In genomic region chr1:170868107-170868904, GRCm38 (mm10) we compare ENCODE assay signal across 8 mouse cellular contexts. TPM values are rescaled to one million over a fixed set of nuclear protein-coding genes. Genes with fewer than 3 reads are reported as not detected.
DNase-seq lines count a peak whose midpoint lies in the region; ATAC-seq and TF ChIP-seq lines count a peak whose summit lies in the region.

No protein-coding gene starts in this region.

- 0 out of 2 replicates have a peak overlapping the region, but pooled peaks have one; percentile 33 for H3K27ac ChIP-seq in forebrain, embryonic 14.5 days (ENCODE audit: low read depth, low read length)
- peak overlapping the region; percentile 85 for H3K27ac ChIP-seq in liver, postnatal 0 days (ENCODE audit: low read depth)
- H3K27ac ChIP-seq in neural tube, embryonic 13.5 days (replicated peaks) = no peak overlapping the region

- H3K4me1 ChIP-seq in G1E (ENCODE audit: insufficient read depth, low read depth, low read length) = peaks cover 35% of the 10 kb centered on the region
- peaks cover 3% of the 10 kb centered on the region for H3K4me1 ChIP-seq in forebrain, embryonic 14.5 days (ENCODE audit: control insufficient read depth, insufficient read depth, low read length)
- peaks cover 24% of the 10 kb centered on the region for H3K4me1 ChIP-seq in liver, postnatal 0 days (ENCODE audit: insufficient read depth)
- peaks cover 19% of the 10 kb centered on the region for H3K4me1 ChIP-seq in neural tube, embryonic 13.5 days (replicated peaks)

- H3K36me3 ChIP-seq in G1E (replicated peaks) = peaks cover 16% of the 10 kb centered on the region
- peaks cover 12% of the 10 kb centered on the region; the same call in 1 of the 2 replicates for H3K36me3 ChIP-seq in forebrain, embryonic 14.5 days (ENCODE audit: control insufficient read depth, insufficient read depth, low read length)
- no peaks in the 10 kb centered on the region for H3K36me3 ChIP-seq in liver, postnatal 0 days (replicated peaks; ENCODE audit: insufficient read depth, low read length)
- H3K36me3 ChIP-seq in neural tube, embryonic 13.5 days = peaks cover 13% of the 10 kb centered on the region

- no peaks in the 10 kb centered on the region for H3K9me3 ChIP-seq in G1E (replicated peaks)
- no peaks in the 10 kb centered on the region for H3K9me3 ChIP-seq in forebrain, embryonic 14.5 days (replicated peaks; ENCODE audit: control insufficient read depth, low read length)
- no peaks in the 10 kb centered on the region for H3K9me3 ChIP-seq in liver, postnatal 0 days (ENCODE audit: low read length)
- H3K9me3 ChIP-seq in neural tube, embryonic 13.5 days = no peaks in the 10 kb centered on the region

- peak; percentile 69 for ATAC-seq in G1E (ENCODE audit: extremely low read depth, insufficient number of reproducible peaks, low FRiP score, poor library complexity, severe bottlenecking)
- ATAC-seq in forebrain, embryonic 14.5 days = peak; percentile 91
- peak; percentile 75 for ATAC-seq in liver, postnatal 0 days
- ATAC-seq in neural tube, embryonic 13.5 days (ENCODE audit: low read depth) = peak; percentile 92

- H3K27me3 ChIP-seq in G1E (ENCODE audit: insufficient read depth, low read length) = no peaks in the 10 kb centered on the region
- H3K27me3 ChIP-seq in forebrain, embryonic 14.5 days (replicated peaks; ENCODE audit: control insufficient read depth, insufficient read depth, low read length) = no peaks in the 10 kb centered on the region
- no peaks in the 10 kb centered on the region for H3K27me3 ChIP-seq in liver, postnatal 0 days (ENCODE audit: insufficient read depth, low read length)
- no peaks in the 10 kb centered on the region for H3K27me3 ChIP-seq in neural tube, embryonic 13.5 days

- peak overlapping the region; percentile 72 for H3K4me2 ChIP-seq in forebrain, embryonic 14.5 days (ENCODE audit: low read length)
- peak overlapping the region; percentile 81 for H3K4me2 ChIP-seq in liver, postnatal 0 days (ENCODE audit: low read depth, low read length)
- H3K4me2 ChIP-seq in neural tube, embryonic 13.5 days = peak overlapping the region; percentile 79

- peak; percentile 48 for DNase-seq in G1E (ENCODE audit: low spot score)
- DNase-seq in cerebellum, adult 11-12 months = peak; percentile 73
- peak; percentile 95 for DNase-seq in forebrain, embryonic 14.5 days (ENCODE audit: low spot score)
- peak; percentile 51 to 68 for DNase-seq in heart, postnatal 14 days
- peak; percentile 88 for DNase-seq in large intestine, adult 2 months (ENCODE audit: low read depth, low spot score)
- DNase-seq in liver, postnatal 0 days = peak; percentile 77
- peak; percentile 68 for DNase-seq in testis, postnatal 10 days (ENCODE audit: low spot score)

- TF ChIP-seq EP300 in liver, postnatal 0 days (IDR thresholded peaks at IDR 0.05; ENCODE audit: low read depth) = no peak

- intact Hi-C loops in heart, postnatal 14 days (cut with DNase I) = no loop called here

- TF ChIP-seq CTCF in G1E (IDR thresholded peaks at IDR 0.05; ENCODE audit: low read depth, low read length) = no peak
- TF ChIP-seq CTCF in liver, postnatal 0 days (IDR thresholded peaks at IDR 0.05; ENCODE audit: low read depth) = no peak

- peak overlapping the region; percentile 87 for H3K4me3 ChIP-seq in G1E (ENCODE audit: low read depth, low read length)
- peak overlapping the region; percentile 86 for H3K4me3 ChIP-seq in forebrain, embryonic 14.5 days (ENCODE audit: low read depth, low read length)
- H3K4me3 ChIP-seq in liver, postnatal 0 days (ENCODE audit: low read depth, low read length) = peak overlapping the region; percentile 66
- peak overlapping the region; percentile 87 for H3K4me3 ChIP-seq in neural tube, embryonic 13.5 days

- under 1% methylated on average over 33 of the region's 33 CpGs for WGBS in forebrain, embryonic 14.5 days
- under 1% methylated on average over 33 of the region's 33 CpGs for WGBS in large intestine, adult 2 months
- WGBS in liver, postnatal 0 days (ENCODE audit: insufficient replicate concordance) = under 1% methylated on average over 33 of the region's 33 CpGs
- under 1% methylated on average over 33 of the region's 33 CpGs for WGBS in neural tube, embryonic 13.5 days

- H3K9ac ChIP-seq in forebrain, embryonic 14.5 days (ENCODE audit: low read length) = peak overlapping the region; percentile 87
- peak overlapping the region; percentile 71 for H3K9ac ChIP-seq in liver, postnatal 0 days (replicated peaks)
- peak overlapping the region; percentile 89 for H3K9ac ChIP-seq in neural tube, embryonic 13.5 days

RNA-seq across cellular contexts. Expression of gene Atf6, which starts 0.7 kb away (rescaled TPM):
- total RNA-seq in G1E (2014; fragmentation: Nextera tagmentation) = 44.0 and 44.6 TPM in 2 replicates
- total RNA-seq in G1E (2017) = 22.5 and 22.7 TPM in 2 replicates
- 1.7 and 2.1 TPM in 2 replicates for polyA plus RNA-seq in G1E (2012)
- polyA plus RNA-seq in forebrain, embryonic 14.5 days (2014; fragmentation: Nextera tagmentation; extraction: Ambion mirVana) = 7.5 and 8.9 TPM in 2 replicates
- 10 to 100 TPM; 52.5 to 56.3 TPM for total RNA-seq in heart, postnatal 14 days (2021)
- polyA plus RNA-seq in large intestine, adult 2 months (2012; rRNA removed) = 9.6 and 14.3 TPM in 2 replicates
- 5.0 and 6.0 TPM in 2 replicates for polyA plus RNA-seq in liver, postnatal 0 days (2015; fragmentation: Nextera tagmentation; extraction: Ambion mirVana)
- polyA plus RNA-seq in neural tube, embryonic 13.5 days (2015; fragmentation: Nextera tagmentation; extraction: Ambion mirVana) = 7.3 and 8.1 TPM in 2 replicates

RNA-seq across cellular contexts. Expression of gene Gm26620, which starts 16.6 kb away (rescaled TPM):
- total RNA-seq in G1E (2014; fragmentation: Nextera tagmentation) (1.1 and 1.3 TPM in 2 replicates), G1E (2017) (0.41 and 0.76 TPM in 2 replicates)
- 0.90 and 0.91 TPM in 2 replicates for polyA plus RNA-seq in G1E (2012)
- 0.29 and 0.64 TPM in 2 replicates for polyA plus RNA-seq in forebrain, embryonic 14.5 days (2014; fragmentation: Nextera tagmentation; extraction: Ambion mirVana)
- total RNA-seq in heart, postnatal 14 days (2021) = under 1 TPM; 0.48 to 0.56 TPM
- polyA plus RNA-seq in large intestine, adult 2 months (2012; rRNA removed) = 1.1 and 1.2 TPM in 2 replicates
- 0.97 and 1.7 TPM in 2 replicates for polyA plus RNA-seq in liver, postnatal 0 days (2015; fragmentation: Nextera tagmentation; extraction: Ambion mirVana)
- polyA plus RNA-seq in neural tube, embryonic 13.5 days (2015; fragmentation: Nextera tagmentation; extraction: Ambion mirVana) = 0.50 and 0.55 TPM in 2 replicates

RNA-seq across cellular contexts. Expression of gene Dusp12, which starts 17.0 kb away (rescaled TPM):
- total RNA-seq in G1E (2014; fragmentation: Nextera tagmentation) (13.2 and 13.9 TPM in 2 replicates), G1E (2017) (10.0 TPM in 2 replicates)
- polyA plus RNA-seq in G1E (2012) = 14.0 and 14.4 TPM in 2 replicates
- 36.8 and 39.7 TPM in 2 replicates for polyA plus RNA-seq in forebrain, embryonic 14.5 days (2014; fragmentation: Nextera tagmentation; extraction: Ambion mirVana)
- total RNA-seq in heart, postnatal 14 days (2021) = 1 to 10 TPM; 7.4 TPM
- 14.3 and 18.2 TPM in 2 replicates for polyA plus RNA-seq in large intestine, adult 2 months (2012; rRNA removed)
- polyA plus RNA-seq in liver, postnatal 0 days (2015; fragmentation: Nextera tagmentation; extraction: Ambion mirVana) = 26.1 and 29.1 TPM in 2 replicates
- polyA plus RNA-seq in neural tube, embryonic 13.5 days (2015; fragmentation: Nextera tagmentation; extraction: Ambion mirVana) = 39.5 and 45.3 TPM in 2 replicates

RNA-seq across cellular contexts. Expression of gene Fcrlb, which starts 44.4 kb away (rescaled TPM):
- total RNA-seq in G1E (2014; fragmentation: Nextera tagmentation) = not detected in 2 replicates
- total RNA-seq in G1E (2017) = not detected in 2 replicates
- not detected in 2 replicates for polyA plus RNA-seq in G1E (2012)
- polyA plus RNA-seq in forebrain, embryonic 14.5 days (2014; fragmentation: Nextera tagmentation; extraction: Ambion mirVana) = not detected in 2 replicates
- total RNA-seq in heart, postnatal 14 days (2021) = not detected
- 0.24 and 0.48 TPM in 2 replicates for polyA plus RNA-seq in large intestine, adult 2 months (2012; rRNA removed)
- polyA plus RNA-seq in liver, postnatal 0 days (2015; fragmentation: Nextera tagmentation; extraction: Ambion mirVana) = 0.36 and 0.41 TPM in 2 replicates
- polyA plus RNA-seq in neural tube, embryonic 13.5 days (2015; fragmentation: Nextera tagmentation; extraction: Ambion mirVana) = 0.39 and 0.50 TPM in 2 replicates

RNA-seq across cellular contexts. Expression of gene Fcrla, which starts 59.1 kb away (rescaled TPM):
- total RNA-seq in G1E (2014; fragmentation: Nextera tagmentation) = 0.83 TPM in 1 of 2 replicates, not detected in the other
- 0.38 TPM in 1 of 2 replicates, not detected in the other for total RNA-seq in G1E (2017)
- polyA plus RNA-seq in G1E (2012) = 0.08 TPM in 1 of 2 replicates, not detected in the other
- not detected in 2 replicates for polyA plus RNA-seq in forebrain, embryonic 14.5 days (2014; fragmentation: Nextera tagmentation; extraction: Ambion mirVana)
- total RNA-seq in heart, postnatal 14 days (2021) = under 1 TPM; 0.84 to 1.00 TPM
- 9.8 and 11.8 TPM in 2 replicates for polyA plus RNA-seq in large intestine, adult 2 months (2012; rRNA removed)
- polyA plus RNA-seq in liver, postnatal 0 days (2015; fragmentation: Nextera tagmentation; extraction: Ambion mirVana) = 9.0 and 10.4 TPM in 2 replicates
- polyA plus RNA-seq in neural tube, embryonic 13.5 days (2015; fragmentation: Nextera tagmentation; extraction: Ambion mirVana) = not detected in 2 replicates
